In the genomic region with DNA sequence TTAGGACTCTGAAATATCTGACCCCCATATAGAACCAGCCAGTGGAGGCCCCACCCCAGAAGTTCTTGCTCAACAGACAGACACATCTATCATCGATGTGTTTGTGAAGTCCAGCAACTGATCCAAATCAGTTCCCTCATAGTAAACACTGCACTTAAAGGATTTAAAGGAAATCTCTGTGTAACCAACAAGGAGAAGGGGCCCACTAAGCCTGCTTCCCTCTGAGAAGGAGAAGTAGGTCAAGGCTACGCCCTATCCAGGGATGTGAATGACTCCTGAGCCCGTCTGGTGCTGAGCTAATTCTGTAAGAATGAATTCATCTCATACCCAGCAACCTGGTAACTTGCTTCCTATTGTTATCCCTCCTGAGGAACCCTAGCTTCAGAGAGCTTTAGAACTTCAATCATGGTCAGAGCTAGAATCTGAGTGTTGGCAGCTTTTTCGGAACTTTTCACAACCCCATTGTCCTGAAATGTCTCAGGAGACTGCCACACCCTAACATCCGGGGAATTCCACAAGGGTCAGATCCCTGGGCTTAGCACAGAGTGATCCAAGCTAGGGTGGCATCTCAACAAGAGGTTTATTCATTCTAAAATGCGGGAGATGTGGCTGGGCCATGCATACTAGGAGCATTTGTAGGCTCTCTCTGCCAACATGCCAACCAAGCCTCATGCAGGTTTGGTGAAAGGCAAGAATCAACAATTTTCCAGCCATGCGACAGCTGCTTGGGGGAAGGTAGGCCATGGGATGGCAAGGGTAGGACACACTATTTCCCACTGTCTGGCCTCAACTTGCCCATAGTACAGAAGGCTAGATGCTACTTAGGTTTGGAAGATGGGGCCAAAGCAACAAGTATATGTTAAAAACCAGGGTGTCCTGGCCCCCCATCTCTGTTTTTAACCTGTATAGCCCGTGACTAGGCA, we compare ENCODE assay signal across 43 mouse cellular contexts. TPM values are rescaled to one million over a fixed set of nuclear protein-coding genes. Genes with fewer than 3 reads are reported as not detected.
DNase-seq lines count a peak whose midpoint lies in the region; ATAC-seq and TF ChIP-seq lines count a peak whose summit lies in the region.
"Had no signal": no experiment of that assay in that cellular context is flagged by ENCODE, and none has a peak within 500 bp of the region (broad histone marks: within the 10 kb centered on the region; RNA-seq: fewer than 3 reads in every experiment).

No protein-coding gene starts in this region.

- no peak overlapping the region for H3K9ac ChIP-seq in stomach, postnatal 0 days (ENCODE audit: low read length)
- H3K9ac ChIP-seq: embryonic facial prominence, embryonic 13.5 days; forebrain, embryonic 12.5 days; hindbrain, embryonic 12.5 days; liver, embryonic 14.5 days; stomach, embryonic 15.5 days had no signal

- ATAC-seq in granulocyte monocyte progenitor cell, adult 5-6 weeks (replicated peaks; ENCODE audit: poor library complexity, severe bottlenecking): peak; percentile 53; the same call in 1 of the 2 replicates
- ATAC-seq in stomach, postnatal 0 days (ENCODE audit: low FRiP score, low TSS enrichment): peak; percentile 45; the same call in 1 of the 2 replicates
- no peak for ATAC-seq in frontal cortex, adult (ENCODE audit: low TSS enrichment)
- ATAC-seq: activated CD4-positive, CD25-positive, alpha-beta regulatory T cell, adult 4 months; hindbrain, postnatal 0 days; intestine, embryonic 16.5 days had no signal

- no peaks in the 10 kb centered on the region for H3K9me3 ChIP-seq in stomach, postnatal 0 days (ENCODE audit: control insufficient read depth, low read length)
- H3K9me3 ChIP-seq: embryonic facial prominence, embryonic 13.5 days; forebrain, embryonic 12.5 days; hindbrain, embryonic 12.5 days; midbrain, embryonic 10.5 days; stomach, embryonic 15.5 days had no signal

- H3K36me3 ChIP-seq in stomach, postnatal 0 days (ENCODE audit: control insufficient read depth, insufficient read depth, low read length): no peaks in the 10 kb centered on the region
- H3K36me3 ChIP-seq: embryonic facial prominence, embryonic 13.5 days; forebrain, embryonic 12.5 days; hindbrain, embryonic 12.5 days; midbrain, embryonic 10.5 days; stomach, embryonic 15.5 days had no signal

- no peak for TF ChIP-seq CTCF in stomach, postnatal 0 days (IDR thresholded peaks at IDR 0.05; ENCODE audit: low read depth)

- H3K4me3 ChIP-seq in stomach, postnatal 0 days (ENCODE audit: low read depth, low read length): no peak overlapping the region
- H3K4me3 ChIP-seq: embryonic facial prominence, embryonic 13.5 days; erythroblast, embryonic 14.5 days; forebrain, embryonic 12.5 days; hindbrain, embryonic 12.5 days; midbrain, embryonic 10.5 days; stomach, embryonic 15.5 days had no signal

- H3K27me3 ChIP-seq in stomach, postnatal 0 days (ENCODE audit: control insufficient read depth, insufficient read depth, low read length): no peaks in the 10 kb centered on the region
- H3K27me3 ChIP-seq: embryonic facial prominence, embryonic 13.5 days; forebrain, embryonic 12.5 days; hindbrain, embryonic 12.5 days; stomach, embryonic 15.5 days had no signal

- H3K4me1 ChIP-seq in stomach, postnatal 0 days (replicated peaks; ENCODE audit: control insufficient read depth, insufficient read depth): no peaks in the 10 kb centered on the region; the same call in 1 of the 2 replicates
- H3K4me1 ChIP-seq: forebrain, embryonic 12.5 days; midbrain, embryonic 10.5 days had no signal

- TF ChIP-seq EP300 in stomach, postnatal 0 days (optimal IDR thresholded peaks at IDR 0.05): no peak

- H3K4me2 ChIP-seq in stomach, postnatal 0 days (replicated peaks; ENCODE audit: low read depth): no peak overlapping the region
- H3K4me2 ChIP-seq: embryonic facial prominence, embryonic 13.5 days; forebrain, embryonic 12.5 days; heart, embryonic 11.5 days; hindbrain, embryonic 12.5 days; stomach, embryonic 15.5 days had no signal

- WGBS in stomach, postnatal 0 days: 57% methylated on average over 8 of the region's 8 CpGs

- H3K27ac ChIP-seq in stomach, postnatal 0 days (replicated peaks): 0 out of 2 replicates have a peak overlapping the region, but pooled peaks have one; percentile 9
- H3K27ac ChIP-seq: embryonic facial prominence, embryonic 13.5 days; forebrain, embryonic 12.5 days; hindbrain, embryonic 12.5 days; hindbrain, postnatal 0 days; liver, embryonic 14.5 days; midbrain, embryonic 10.5 days; stomach, embryonic 15.5 days had no signal

- peak; percentile 21 for DNase-seq in lung, postnatal 36 days
- DNase-seq in lung, postnatal 4 days: no peak
- DNase-seq in Muller cell, postnatal 12 days (ENCODE audit: inconsistent ontology term): peak; percentile 59
- no peak for DNase-seq in stomach, postnatal 0 days (ENCODE audit: low spot score)
- no peak for DNase-seq in frontal cortex, adult 2 months (ENCODE audit: extremely low spot score in 1 of 2, low spot score in 1 of 2)
- no peak for DNase-seq in c-Kit-positive CD71-positive TER-119-positive erythroid progenitor cells, embryonic 14.5 days (ENCODE audit: low spot score)
- DNase-seq: adrenal gland, adult 8-10 months; cerebellum, adult 11-12 months; cerebellum, adult 9-11 months; embryo, embryonic 11 days; gastrocnemius, postnatal 25 days; heart, adult 18-20 months; heart, postnatal 36 days; kidney, adult 8-10 months; kidney, postnatal 14 days; layer of hippocampus, adult 9-11 months; liver; retina, postnatal 1 day; right cerebral cortex, postnatal 14 days; thymus, adult 18-20 months; thymus, postnatal 25 days had no signal

RNA-seq across cellular contexts. Expression of gene Spdye4c, which starts 38.0 kb away (rescaled TPM):
- not detected in 2 replicates for total RNA-seq in granulocyte monocyte progenitor cell, adult 5-6 weeks (2014; fragmentation: Nextera tagmentation)
- total RNA-seq in granulocyte monocyte progenitor cell, adult 5-6 weeks (2017): not detected in 2 replicates
- not detected in 2 replicates for polyA plus RNA-seq in stomach, postnatal 0 days (2015; fragmentation: Nextera tagmentation; extraction: Ambion mirVana)
- polyA plus RNA-seq in frontal cortex, adult 2 months (2012; rRNA removed): not detected in 2 replicates
- total RNA-seq: adrenal gland, adult 8-10 months; gastrocnemius, adult 18-20 months; gastrocnemius, postnatal 25 days; heart, adult 18-20 months; heart, postnatal 36 days; hindbrain, postnatal 0 days; left cerebral cortex, adult 18-20 months; left cerebral cortex, postnatal 14 days; MEL; midbrain, postnatal 0 days had no signal
- polyA plus RNA-seq: activated CD4-positive, CD25-positive, alpha-beta regulatory T cell, adult 4 months; embryonic facial prominence, embryonic 13.5 days; erythroblast, embryonic 14.5 days; forebrain, embryonic 12.5 days; heart, embryonic 11.5 days; heart, embryonic 16.5 days; hindbrain, embryonic 12.5 days; hindbrain, postnatal 0 days; intestine, embryonic 16.5 days; limb, embryonic 11.5 days; liver, embryonic 14.5 days; lung, adult 2 months; midbrain, embryonic 10.5 days; midbrain, postnatal 0 days; neural tube, embryonic 14.5 days; stomach, embryonic 15.5 days had no signal

Comparison
In these comparisons a context has a peak if more than half of its experiments do, and no peak if none do; other contexts are left out.
1. DNase-seq: peak in lung, postnatal 36 days (single experiment) and Muller cell, postnatal 12 days (single experiment); none in lung, postnatal 4 days (0 of 2), stomach, postnatal 0 days (single experiment), frontal cortex, adult 2 months (0 of 2) and c-Kit-positive CD71-positive TER-119-positive erythroid progenitor cells, embryonic 14.5 days (single experiment).